Mouse (Mus musculus) CD4-positive, CD25-positive, alpha-beta regulatory T cell, adult 4 months (primary cell): ENCODE results near the gene Adad1. TPM values are rescaled to one million over a fixed set of nuclear protein-coding genes. Genes with fewer than 3 reads are reported as not detected.

Experiments used
- polyA plus RNA-seq, 2 experiments: library from polyadenylated mRNA; unstranded; fragments of 100-300 nt; shearing (Covaris generic); gene quantifications; one replicate each; pipeline ENCODE4 v1.2.1; 2017

Adad1 gene
- polyA plus RNA-seq, 2 experiments from 2014 or later: not detected

Other genes starting within 250 kb of the Adad1 start
- 10 to 100 TPM; 64.8 to 77.8 TPM for gene 4932438A13Rik, start 200.4 kb upstream of the Adad1 start, polyA plus RNA-seq
- 1 to 10 TPM in 1 of 2 experiments, under 1 TPM in 1; 0.60 to 1.0 TPM for gene Il2, start 62.4 kb downstream of the Adad1 start, polyA plus RNA-seq
- 1 to 10 TPM in 1 of 2 experiments, under 1 TPM in 1; 0.51 to 1.0 TPM for gene Il21, start 169.1 kb downstream of the Adad1 start, polyA plus RNA-seq
- 1 to 10 TPM; 4.6 to 9.5 TPM for gene Bbs12, start 249.0 kb downstream of the Adad1 start, polyA plus RNA-seq
- gene Cetn4, start 249.2 kb downstream of the Adad1 start, polyA plus RNA-seq: under 1 TPM; 0.46 to 0.62 TPM